Mouse (Mus musculus) kidney, postnatal 0 days (tissue): ENCODE measurements around the gene Il12rb1. TPM values are rescaled to one million over a fixed set of nuclear protein-coding genes. Genes with fewer than 3 reads are reported as not detected.
A peak's percentile ranks its signal among the peaks of the same experiment; 100 is the strongest.

Experiments used
- ATAC-seq: fragments of 200-750 bp; cut with Nextera tagmentation; replicated peaks from 2 replicates; pipeline ENCODE4 v1.8.0; 2017; ENCODE audit warnings: low read depth, moderate number of reproducible peaks, moderate TSS enrichment, moderate library complexity; ENCODE audit not compliant: low FRiP score
- DNase-seq: peaks from one replicate; pipeline ENCODE4 v3.0.0-alpha.2; 2016; ENCODE audit warnings: low spot score
- H3K27ac ChIP-seq: fragments of 300-500 bp; sonication (generic); 2 replicates; pipeline ENCODE4 v1.5.1; 2014; ENCODE audit warnings: mild to moderate bottlenecking
- H3K27me3 ChIP-seq: fragments of 300-500 bp; sonication (generic); 2 replicates; pipeline ENCODE4 v1.6.1; 2014; ENCODE audit warnings: low read length, mixed read lengths; ENCODE audit not compliant: insufficient read depth
- H3K36me3 ChIP-seq: fragments of 300-500 bp; sonication (generic); 2 replicates; pipeline ENCODE4 v1.6.1; 2014; ENCODE audit warnings: low read length, mixed read lengths; ENCODE audit not compliant: insufficient read depth
- H3K4me1 ChIP-seq: fragments of 300-500 bp; sonication (generic); replicated peaks from 2 replicates; pipeline ENCODE4 v1.6.1; 2014; ENCODE audit warnings: antibody characterized with exemption, low read length, mixed read lengths; ENCODE audit not compliant: insufficient read depth
- H3K4me2 ChIP-seq: fragments of 300-500 bp; sonication (generic); 2 replicates; pipeline ENCODE4 v1.6.1; 2014; ENCODE audit warnings: mild to moderate bottlenecking, low read length, moderate library complexity, mixed read lengths
- H3K4me3 ChIP-seq: fragments of 300-500 bp; sonication (generic); replicated peaks from 2 replicates; pipeline ENCODE4 v1.5.1; 2014; ENCODE audit warnings: low read depth, low read length
- H3K9ac ChIP-seq: fragments of 300-500 bp; sonication (generic); 2 replicates; pipeline ENCODE4 v1.6.1; 2014; ENCODE audit warnings: low read depth, low read length
- H3K9me3 ChIP-seq: fragments of 300-500 bp; sonication (generic); replicated peaks from 2 replicates; pipeline ENCODE4 v1.6.1; 2016; ENCODE audit warnings: low read length, inconsistent platforms, mixed read lengths
- CTCF ChIP-seq: IDR thresholded peaks from 2 replicates; pipeline ENCODE4 v1.5.1; 2016; ENCODE audit warnings: antibody characterized with exemption, low read depth, mild to moderate bottlenecking, moderate library complexity
- WGBS: fragments of 180-500 bp; shearing (Covaris S2); extraction: QIAGEN DNeasy Blood & Tissue Kit; methylation state at CpG from one replicate; pipeline ENCODE4 v1.1.7; 2014; 5-methylcytosine and 5-hydroxymethylcytosine counted together
- polyA plus RNA-seq: library from polyadenylated mRNA; unstranded; fragments of >200 nt; fragmentation: Nextera tagmentation; extraction: Ambion mirVana; gene quantifications from 2 replicates; pipeline ENCODE4 v1.2.1, GENCODE M21; 2015

Il12rb1 gene
- polyA plus RNA-seq, 1 experiment from 2014 or later = 0.09 TPM

DNA sequence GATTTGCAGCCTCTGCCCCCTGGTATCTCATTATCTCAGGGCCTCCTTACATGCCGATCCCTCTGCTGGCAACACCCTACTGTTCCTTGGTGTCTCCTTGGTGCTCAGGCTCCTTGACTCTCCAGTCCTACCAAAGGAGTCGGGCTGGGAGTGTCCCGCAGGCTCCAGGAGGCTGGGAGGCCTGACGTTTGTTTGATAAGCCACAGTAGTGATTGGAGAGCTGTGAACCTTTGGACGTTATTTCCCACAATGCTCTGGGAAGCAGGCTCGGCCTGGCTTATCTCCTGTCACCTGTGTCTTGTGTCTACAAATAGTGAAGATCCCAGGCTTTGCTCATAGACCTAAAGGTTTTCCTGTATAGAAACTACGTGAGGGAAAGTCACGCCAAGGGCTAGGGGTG lies 44.2 kb upstream of the Il12rb1 start:
- ATAC-seq = no peak
- Histone ChIP-seq H3K36me3 (peaks cover 4% of the 10 kb centered on the region; the same call in 1 of the 2 replicates), H3K27me3 (no peaks in the 10 kb centered on the region), H3K4me3 (no peak overlapping the region), H3K27ac (no peak overlapping the region), H3K9me3 (no peaks in the 10 kb centered on the region), H3K9ac (no peak overlapping the region), H3K4me1 (peaks cover 26% of the 10 kb centered on the region), H3K4me2 (no peak overlapping the region)
- TF ChIP-seq CTCF = no peak
- no peak for DNase-seq
- 88% methylated on average over 8 of the region's 8 CpGs for WGBS

DNA sequence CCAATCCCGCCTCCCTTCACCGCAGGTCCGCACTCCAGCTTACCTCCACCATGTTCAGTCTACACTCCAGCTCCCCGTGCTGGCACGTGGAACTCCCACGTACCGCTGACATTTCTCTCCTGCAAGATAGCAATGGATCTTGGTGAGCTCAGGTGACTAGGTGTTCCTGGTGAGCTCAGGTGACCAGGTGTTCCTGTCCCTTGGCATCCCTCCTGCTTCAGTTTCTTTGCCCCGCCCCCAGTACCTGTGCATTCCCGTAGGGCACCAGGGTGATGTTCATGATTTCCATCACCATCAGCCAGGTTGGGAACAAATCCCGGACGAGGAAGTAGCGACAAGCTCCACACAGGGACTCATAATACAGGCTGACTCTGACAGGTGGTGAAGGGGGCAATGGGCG lies 43.6 kb upstream of the Il12rb1 start:
- no peaks in the 10 kb centered on the region for H3K27me3 ChIP-seq
- peaks cover 4% of the 10 kb centered on the region; the same call in 1 of the 2 replicates for H3K36me3 ChIP-seq
- no peak overlapping the region for H3K4me3 ChIP-seq
- H3K9me3 ChIP-seq = no peaks in the 10 kb centered on the region
- ATAC-seq (no peak), DNase-seq (no peak)
- H3K4me1 ChIP-seq = peaks cover 24% of the 10 kb centered on the region
- no peak overlapping the region for H3K27ac ChIP-seq
- no peak for TF ChIP-seq CTCF
- no peak overlapping the region for H3K9ac ChIP-seq
- H3K4me2 ChIP-seq = no peak overlapping the region
- 85% methylated on average over 13 of the region's 13 CpGs for WGBS

DNA sequence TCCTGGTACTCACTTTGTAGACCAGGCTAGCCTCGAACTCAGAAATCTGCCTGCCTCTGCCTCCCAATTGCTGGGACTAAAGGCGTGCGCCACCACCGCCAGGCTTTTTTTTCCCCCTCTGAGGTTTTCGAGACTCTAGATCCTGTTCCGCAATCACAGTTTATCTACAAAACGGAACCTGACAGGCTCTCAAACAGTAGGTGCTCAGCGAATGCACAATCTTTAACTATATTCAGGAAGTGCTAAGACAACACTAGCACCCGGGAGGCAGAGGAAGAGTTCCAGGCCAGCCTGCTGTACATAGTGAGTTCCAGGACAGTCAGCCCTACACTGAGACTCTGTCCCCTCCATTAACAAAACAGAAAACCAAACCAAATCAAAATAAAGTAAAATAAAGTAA lies 42.9 kb upstream of the Il12rb1 start:
- no peak for TF ChIP-seq CTCF
- Histone ChIP-seq H3K9ac (peak overlapping the region; percentile 61; the same call in 1 of the 2 replicates), H3K4me3 (peak overlapping the region; percentile 40; the same call in 1 of the 2 replicates), H3K27me3 (no peaks in the 10 kb centered on the region), H3K27ac (no peak overlapping the region), H3K4me1 (peaks cover 17% of the 10 kb centered on the region), H3K9me3 (no peaks in the 10 kb centered on the region), H3K4me2 (peak overlapping the region; percentile 91), H3K36me3 (peaks cover 4% of the 10 kb centered on the region; the same call in 1 of the 2 replicates)
- DNase-seq (no peak), ATAC-seq (no peak)
- 74% methylated on average over 9 of the region's 9 CpGs for WGBS

DNA sequence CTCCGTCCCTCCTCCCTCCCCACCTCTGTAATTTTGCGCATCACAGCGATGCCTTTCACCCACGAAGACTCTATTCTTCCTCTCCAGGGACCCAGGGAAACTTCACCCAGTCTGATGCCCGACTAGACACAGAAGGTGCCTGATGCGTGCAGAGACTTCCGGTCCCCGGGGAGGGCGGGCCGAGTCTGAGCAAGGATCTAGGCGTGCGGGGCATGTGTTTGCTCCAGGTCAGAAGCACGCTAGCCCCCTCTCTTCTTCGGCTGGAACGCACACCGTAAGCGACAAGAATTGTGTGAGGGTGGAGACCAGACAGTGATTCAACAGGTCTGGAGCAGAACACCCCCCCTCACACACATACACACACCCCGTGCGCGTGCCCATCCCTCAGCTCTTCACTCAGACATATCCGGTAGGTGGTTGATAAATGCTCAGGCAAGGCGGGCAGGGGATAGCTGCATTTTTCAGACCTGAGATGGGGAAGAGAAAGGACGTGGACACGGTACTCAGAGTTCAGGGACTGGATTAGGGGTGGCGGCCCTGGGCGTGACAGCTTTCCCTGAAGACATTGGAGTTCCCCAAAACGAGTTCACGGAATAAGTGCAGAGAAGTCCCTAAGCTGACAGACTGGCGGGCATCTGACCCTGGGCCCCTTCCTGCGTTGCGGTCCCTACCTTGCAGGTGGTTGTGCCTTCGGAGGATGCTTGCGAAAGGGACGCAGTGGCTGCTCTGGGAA lies 42.2 kb upstream of the Il12rb1 start:
- H3K4me3 ChIP-seq = peak overlapping the region; percentile 40
- no peaks in the 10 kb centered on the region for H3K27me3 ChIP-seq
- H3K36me3 ChIP-seq = peaks cover 9% of the 10 kb centered on the region; the same call in 1 of the 2 replicates
- no peak for TF ChIP-seq CTCF
- 2% methylated on average over 34 of the region's 34 CpGs for WGBS
- ATAC-seq = no peak
- peak overlapping the region; percentile 91 for H3K4me2 ChIP-seq
- peak overlapping the region; percentile 72 for H3K27ac ChIP-seq
- no peaks in the 10 kb centered on the region for H3K9me3 ChIP-seq
- H3K9ac ChIP-seq = peak overlapping the region; percentile 61
- DNase-seq = no peak
- H3K4me1 ChIP-seq = peaks cover 17% of the 10 kb centered on the region

DNA sequence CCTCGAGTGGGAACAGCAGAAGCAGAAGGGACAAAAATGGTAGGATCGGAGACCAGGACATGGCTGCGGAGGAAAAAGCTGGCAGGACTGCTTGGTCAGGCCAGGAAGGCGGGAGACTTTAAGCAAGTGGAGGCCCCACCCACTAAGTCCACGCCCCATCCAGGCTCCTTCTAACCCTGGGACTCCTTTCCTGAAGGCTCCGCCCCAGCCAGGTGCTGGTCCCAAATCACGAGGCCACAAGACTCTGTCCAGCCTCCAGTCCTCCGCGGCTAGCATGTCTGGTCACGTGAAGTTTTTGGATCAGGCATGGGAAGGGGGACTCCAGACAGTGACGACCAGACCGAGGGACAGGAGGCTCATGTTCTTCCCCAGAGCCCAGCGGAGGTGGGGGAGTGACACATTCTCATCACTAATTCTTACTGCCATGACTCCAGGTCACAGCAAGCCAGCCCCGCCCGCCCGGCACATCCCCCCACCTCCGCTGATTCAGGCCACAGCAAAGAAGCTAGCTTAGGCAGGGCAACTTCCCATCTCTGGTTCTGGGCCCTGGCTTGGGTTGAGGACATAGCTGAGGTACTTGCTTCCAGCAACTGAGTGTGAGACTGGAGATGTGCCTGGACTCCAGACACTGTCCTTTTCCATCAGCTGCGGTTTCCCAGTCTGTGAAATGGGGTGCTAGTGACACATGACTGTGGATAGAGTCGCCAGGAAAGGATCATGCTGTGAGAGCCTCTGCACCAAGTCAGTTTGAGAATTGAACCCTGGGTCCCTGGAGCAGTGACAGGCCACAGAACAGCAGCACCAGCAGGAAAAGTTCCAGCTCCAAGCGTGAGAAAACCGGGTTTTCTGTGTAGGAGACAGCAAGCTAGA lies 41.4 kb upstream of the Il12rb1 start:
- Histone ChIP-seq H3K27ac (peak overlapping the region; percentile 72), H3K4me3 (peak overlapping the region; percentile 40), H3K9me3 (no peaks in the 10 kb centered on the region), H3K27me3 (no peaks in the 10 kb centered on the region), H3K36me3 (peaks cover 18% of the 10 kb centered on the region; the same call in 1 of the 2 replicates), H3K4me2 (peak overlapping the region; percentile 91), H3K9ac (peak overlapping the region; percentile 61), H3K4me1 (peaks cover 17% of the 10 kb centered on the region)
- ATAC-seq = peak; percentile 82
- peak; percentile 90 for DNase-seq
- 8% methylated on average over 21 of the region's 21 CpGs for WGBS
- TF ChIP-seq CTCF = no peak

DNA sequence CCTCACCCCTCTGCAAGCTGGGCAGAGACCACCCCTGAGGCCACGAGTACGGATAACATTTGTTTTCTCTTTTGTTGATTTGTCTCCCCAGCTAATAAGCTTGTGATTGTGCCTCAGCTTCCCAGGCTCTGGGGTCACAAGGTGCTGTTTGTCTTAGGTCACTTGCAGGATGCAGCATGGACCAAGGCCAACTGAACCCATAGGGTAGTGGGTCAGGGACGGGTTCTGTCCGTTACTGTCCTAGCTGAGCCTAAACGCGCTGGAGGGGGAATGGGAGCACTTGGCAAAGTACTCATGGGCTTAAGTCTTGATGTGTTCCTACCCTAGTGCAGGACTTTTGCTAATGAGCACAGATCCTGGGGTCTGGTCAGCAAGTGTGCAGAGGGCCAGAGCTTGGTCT lies 40.7 kb upstream of the Il12rb1 start:
- Histone ChIP-seq H3K27me3 (no peaks in the 10 kb centered on the region), H3K4me3 (no peak overlapping the region), H3K36me3 (peaks cover 22% of the 10 kb centered on the region; the same call in 1 of the 2 replicates), H3K9ac (no peak overlapping the region), H3K27ac (no peak overlapping the region), H3K9me3 (no peaks in the 10 kb centered on the region), H3K4me1 (peaks cover 17% of the 10 kb centered on the region), H3K4me2 (no peak overlapping the region)
- no peak for DNase-seq
- no peak for TF ChIP-seq CTCF
- no peak for ATAC-seq
- WGBS = 82% methylated on average over 6 of the region's 6 CpGs
